Mouse (Mus musculus) cortical plate, adult 2 months (tissue): ENCODE data around the gene Grk3.

ENCODE experiments used
- CTCF ChIP-seq: fragments of 200-500 bp; IDR thresholded peaks from 2 replicates; pipeline ENCODE4 v1.5.1; 2011; ENCODE audit warnings: mild to moderate bottlenecking, control low read depth, low read length; ENCODE audit not compliant: insufficient read depth; ENCODE audit errors: extremely low read depth
- POLR2A ChIP-seq: fragments of 200-500 bp; IDR thresholded peaks from 2 replicates; pipeline ENCODE4 v1.6.1; 2011; ENCODE audit warnings: mild to moderate bottlenecking, low read length, control low read depth; ENCODE audit not compliant: insufficient read depth; ENCODE audit errors: extremely low read depth

DNA sequence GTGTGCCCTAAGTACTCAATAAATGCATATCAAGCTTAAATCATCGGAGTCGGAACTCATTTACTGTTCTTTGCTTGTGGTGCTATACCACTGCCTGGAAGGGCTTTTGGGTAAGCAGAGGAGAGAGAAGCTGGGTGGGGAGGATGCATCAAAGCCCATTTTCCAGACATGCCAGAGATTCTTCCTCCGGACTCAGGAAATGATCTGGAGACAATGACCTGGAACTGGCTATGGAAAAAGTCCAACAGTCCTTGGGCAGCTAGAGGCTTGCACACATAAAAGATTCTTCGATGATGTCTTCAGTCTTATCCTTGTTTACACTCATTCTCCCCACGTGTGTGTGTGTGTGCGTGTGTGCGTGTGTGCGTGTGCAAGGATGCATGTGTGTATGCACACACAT, 80.2 kb downstream of the Grk3 start:
- TF ChIP-seq CTCF (no peak), POLR2A (no peak)
